Mouse (Mus musculus): Measurements from ENCODE around the gene Nifk.

Gene Nifk

GRCm38 (mm10) chr1:118321661-118322201 is at the start of gene Nifk:
Nifk (plus strand) TSS chr1:118321839.
- in situ Hi-C loops (cut with MboI; ENCODE audit: low pct_unique_long_range_greater_than_20kb in 1 of 2, low sequenced_read_pairs in 2 of 2, unreplicated experiment in 1 of 2), result no loop called here

DNA sequence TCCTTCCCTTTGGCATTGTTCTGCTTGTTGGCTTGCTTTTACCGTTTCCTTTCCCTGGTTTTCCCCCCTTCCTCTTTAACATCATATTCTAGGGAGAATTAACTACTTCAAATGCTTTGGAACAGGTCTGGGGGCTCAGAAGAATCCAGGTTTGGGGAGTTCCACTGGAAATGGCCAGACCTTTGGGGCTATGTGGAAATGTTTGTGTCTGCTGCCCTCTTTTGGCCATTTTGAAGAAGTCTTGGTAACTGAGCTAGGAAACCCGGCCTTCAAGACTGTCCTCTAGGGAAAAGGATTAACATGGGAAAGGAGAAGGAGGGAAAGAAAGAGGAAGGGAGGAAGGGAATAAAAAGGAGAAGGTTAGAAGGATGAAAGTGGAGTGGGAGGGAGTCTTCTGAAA is 46.5 kb upstream of the Nifk start:
- in situ Hi-C loops (cut with MboI; ENCODE audit: low pct_unique_long_range_greater_than_20kb in 1 of 2, low sequenced_read_pairs in 2 of 2, unreplicated experiment in 1 of 2), result no loop called here

DNA sequence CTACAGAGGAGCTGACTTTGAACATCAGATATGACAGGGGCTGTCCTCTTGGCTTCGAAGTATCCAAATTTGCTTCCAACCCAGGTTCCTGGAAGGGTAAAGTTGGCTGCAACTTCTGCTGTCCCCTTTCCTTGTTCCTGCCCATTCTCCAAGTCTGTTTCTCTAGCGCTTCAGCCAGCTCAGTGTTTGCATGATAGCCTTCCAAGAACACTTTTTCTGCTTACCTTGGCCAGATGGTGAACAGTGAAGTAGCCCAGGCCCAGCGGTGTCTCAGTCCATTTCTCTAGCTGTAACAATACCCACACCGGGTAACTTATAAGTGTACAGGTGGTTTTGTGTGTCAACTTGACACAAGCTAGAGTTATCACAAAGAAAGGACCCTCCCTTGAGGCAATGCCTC is 29.3 kb upstream of the Nifk start:
- in situ Hi-C loops (cut with MboI; ENCODE audit: low pct_unique_long_range_greater_than_20kb in 1 of 2, low sequenced_read_pairs in 2 of 2, unreplicated experiment in 1 of 2), result no loop called here

- in situ Hi-C loops (cut with MboI; ENCODE audit: low pct_unique_long_range_greater_than_20kb in 1 of 2, low sequenced_read_pairs in 2 of 2, unreplicated experiment in 1 of 2), result no loop called here
These were observed 27.4 kb upstream of the Nifk start for GRCm38 (mm10) chr1:118294192-118294591.

- in situ Hi-C loops (cut with MboI; ENCODE audit: low pct_unique_long_range_greater_than_20kb in 1 of 2, low sequenced_read_pairs in 2 of 2, unreplicated experiment in 1 of 2), result no loop called here
These were observed 26.8 kb upstream of the Nifk start for GRCm38 (mm10) chr1:118294826-118295225.

DNA sequence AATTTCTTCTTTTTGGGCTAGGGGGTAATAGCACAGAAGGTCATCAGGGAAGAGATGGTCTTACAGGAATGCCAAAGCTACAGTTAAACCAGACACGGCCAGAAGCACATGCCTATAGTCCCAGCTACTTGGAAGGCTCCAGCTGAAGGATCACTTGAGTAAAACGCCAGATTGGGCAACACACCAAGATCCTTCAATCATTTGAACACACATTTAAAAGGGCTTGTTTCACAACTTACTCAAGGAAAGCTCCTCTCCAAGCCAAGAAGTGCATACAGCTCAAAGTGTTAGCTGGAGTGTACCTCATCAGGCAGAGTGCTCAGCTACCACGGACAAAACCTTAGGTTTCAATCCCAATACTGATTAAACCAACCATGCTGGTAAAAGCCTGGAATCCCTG is 25.0 kb upstream of the Nifk start:
- in situ Hi-C loops (cut with MboI; ENCODE audit: low pct_unique_long_range_greater_than_20kb in 1 of 2, low sequenced_read_pairs in 2 of 2, unreplicated experiment in 1 of 2), result no loop called here

DNA sequence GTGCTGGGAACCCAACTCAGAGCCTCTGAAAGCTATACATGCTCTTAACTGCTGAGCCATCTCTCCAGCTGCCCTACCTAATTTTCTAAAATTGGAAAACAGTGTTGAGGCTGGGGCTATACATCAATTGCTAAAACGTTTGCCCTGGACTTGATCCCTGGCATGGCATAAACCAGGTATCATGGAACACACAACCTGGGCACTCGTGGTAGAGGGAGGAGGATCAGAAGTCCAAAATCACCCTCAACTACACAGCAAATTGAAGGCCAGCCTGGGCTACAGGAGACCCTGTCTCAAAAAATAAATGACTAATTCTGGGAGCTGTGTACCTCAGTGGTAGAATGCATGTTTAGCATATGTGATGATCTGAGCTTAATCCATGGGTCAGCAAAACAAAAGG is 23.9 kb upstream of the Nifk start:
- in situ Hi-C loops (cut with MboI; ENCODE audit: low pct_unique_long_range_greater_than_20kb in 1 of 2, low sequenced_read_pairs in 2 of 2, unreplicated experiment in 1 of 2), result no loop called here

GRCm38 (mm10) chr1:118310780-118311621 is 10.6 kb upstream of the Nifk start:
- in situ Hi-C loops (cut with MboI; ENCODE audit: low pct_unique_long_range_greater_than_20kb in 1 of 2, low sequenced_read_pairs in 2 of 2, unreplicated experiment in 1 of 2), result no loop called here

DNA sequence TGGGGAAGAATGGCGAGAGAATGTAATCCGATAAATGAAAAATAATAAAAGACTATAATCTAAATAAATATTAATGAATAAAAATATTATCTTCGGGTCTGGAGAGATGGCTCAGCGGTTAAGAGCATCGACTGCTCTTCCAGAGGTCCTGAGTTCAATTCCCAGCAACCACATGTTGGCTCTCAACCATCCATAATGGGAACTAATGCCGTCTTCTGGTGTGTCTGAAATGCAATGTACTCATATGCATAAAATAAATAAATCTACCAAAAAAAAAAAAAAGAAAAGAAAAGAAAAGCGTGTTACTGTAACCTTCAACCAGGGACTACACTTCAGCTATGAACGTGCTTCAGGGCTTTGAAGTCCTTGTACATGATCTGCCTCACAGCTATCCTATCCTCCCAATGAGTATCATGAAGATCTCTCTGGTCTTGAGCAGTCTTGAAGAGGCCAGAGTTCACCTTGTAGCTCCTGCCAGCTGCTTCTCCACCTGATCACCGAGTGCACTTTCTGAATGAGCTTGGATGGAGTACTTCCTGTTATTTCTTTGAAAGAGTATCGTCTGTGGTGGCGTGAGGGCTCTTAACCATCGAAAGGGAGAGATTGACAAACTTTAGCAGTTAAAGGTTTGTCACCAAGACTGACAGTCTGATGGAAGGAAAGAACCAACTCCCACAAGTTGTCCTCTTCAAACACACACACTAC is 9.9 kb upstream of the Nifk start, which contains the start of gene Tsn:
Gene Tsn (minus strand): TSS at position 118 of the 705 bp plus-strand sequence.
- in situ Hi-C loops (cut with MboI; ENCODE audit: low pct_unique_long_range_greater_than_20kb in 1 of 2, low sequenced_read_pairs in 2 of 2, unreplicated experiment in 1 of 2), result no loop called here

DNA sequence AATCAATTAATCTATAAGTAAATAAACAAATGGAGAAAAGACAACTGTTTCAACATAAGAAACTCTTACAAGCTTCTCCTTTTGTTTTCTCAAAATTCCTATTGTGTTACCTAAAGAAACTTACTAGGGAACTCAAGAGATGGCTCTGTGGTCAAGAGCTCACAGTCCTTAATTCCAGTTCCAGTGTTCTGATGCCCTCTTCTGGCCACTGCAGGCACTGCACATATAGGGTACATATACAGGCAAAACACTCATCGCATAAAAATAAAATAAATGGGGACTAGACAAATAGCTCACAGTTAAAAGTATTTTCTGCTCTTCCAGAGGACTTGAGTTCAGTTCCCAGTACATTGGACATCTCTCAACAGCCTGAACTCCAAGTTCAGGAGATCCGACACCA is 943 bp upstream of the Nifk start:
- in situ Hi-C loops (cut with MboI; ENCODE audit: low pct_unique_long_range_greater_than_20kb in 1 of 2, low sequenced_read_pairs in 2 of 2, unreplicated experiment in 1 of 2), result no loop called here

GRCm38 (mm10) chr1:118334749-118335713 is 13.4 kb downstream of the Nifk start:
- in situ Hi-C loops (cut with MboI; ENCODE audit: low pct_unique_long_range_greater_than_20kb in 1 of 2, low sequenced_read_pairs in 2 of 2, unreplicated experiment in 1 of 2), result loop anchor here in 1 of 2 experiments (25.0 kb wide), 1 partner anchor 427 kb away; no protein-coding TSS in a partner anchor

DNA sequence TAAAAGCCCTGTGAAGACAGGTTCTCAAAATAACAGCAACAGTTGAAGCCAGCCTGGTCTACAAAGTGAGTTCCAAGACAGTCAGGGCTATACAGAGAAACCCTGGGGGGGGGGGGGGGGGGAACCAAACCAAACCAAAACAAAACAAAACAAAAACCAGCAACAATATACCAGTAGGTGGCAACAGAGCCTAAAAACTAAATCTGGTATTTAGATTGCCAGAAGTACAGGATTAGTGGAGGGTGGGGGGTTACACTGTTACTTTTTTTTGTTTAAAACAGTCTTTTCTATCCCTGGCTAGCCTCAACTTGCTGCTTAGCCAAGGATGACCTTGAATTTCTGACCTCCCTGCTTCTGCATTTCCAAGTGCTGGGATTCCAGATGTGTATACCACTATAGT is 14.2 kb downstream of the Nifk start:
- in situ Hi-C loops (cut with MboI; ENCODE audit: low pct_unique_long_range_greater_than_20kb in 1 of 2, low sequenced_read_pairs in 2 of 2, unreplicated experiment in 1 of 2), result loop anchor here in 1 of 2 experiments (25.0 kb wide), 1 partner anchor 426 kb away; no protein-coding TSS in a partner anchor

- in situ Hi-C loops (cut with MboI; ENCODE audit: low pct_unique_long_range_greater_than_20kb in 1 of 2, low sequenced_read_pairs in 2 of 2, unreplicated experiment in 1 of 2), result loop anchor here in 1 of 2 experiments (25.0 kb wide), 1 partner anchor 424 kb away; no protein-coding TSS in a partner anchor
These were observed 16.3 kb downstream of the Nifk start for GRCm38 (mm10) chr1:118337921-118338320.

GRCm38 (mm10) chr1:118343649-118344435 is 22.2 kb downstream of the Nifk start:
- in situ Hi-C loops (cut with MboI; ENCODE audit: low pct_unique_long_range_greater_than_20kb in 1 of 2, low sequenced_read_pairs in 2 of 2, unreplicated experiment in 1 of 2), result loop anchor here in 1 of 2 experiments (25.0 kb wide), 1 partner anchor 418 kb away; no protein-coding TSS in a partner anchor

DNA sequence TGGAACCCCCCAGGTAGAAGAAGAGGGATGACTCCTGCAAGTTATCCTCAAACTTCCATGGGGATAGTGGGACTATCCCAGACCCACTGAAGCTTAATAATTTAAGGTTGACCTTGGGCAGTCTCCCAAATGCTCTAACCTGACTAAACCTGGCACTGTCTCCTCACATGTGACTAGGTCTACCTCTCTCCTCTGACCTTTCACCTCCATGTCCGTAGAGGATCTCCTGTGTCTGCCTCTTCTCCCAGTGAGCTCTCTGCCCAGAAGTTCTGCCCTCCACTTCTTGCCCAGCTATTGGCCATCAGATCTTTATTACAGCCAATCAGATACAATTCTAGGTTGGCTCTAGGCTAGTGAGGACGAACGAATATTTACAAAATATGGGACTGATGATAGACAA is 28.3 kb downstream of the Nifk start:
- in situ Hi-C loops (cut with MboI; ENCODE audit: low pct_unique_long_range_greater_than_20kb in 1 of 2, low sequenced_read_pairs in 2 of 2, unreplicated experiment in 1 of 2), result loop anchor here (25.0 kb wide), 2 partner anchors 387 to 412 kb away; no protein-coding TSS in a partner anchor

- in situ Hi-C loops (cut with MboI; ENCODE audit: low pct_unique_long_range_greater_than_20kb in 1 of 2, low sequenced_read_pairs in 2 of 2, unreplicated experiment in 1 of 2), result loop anchor here in 1 of 2 experiments (25.0 kb wide), 1 partner anchor 378 kb away; no protein-coding TSS in a partner anchor
These were observed 37.6 kb downstream of the Nifk start for GRCm38 (mm10) chr1:118359071-118359761.

DNA sequence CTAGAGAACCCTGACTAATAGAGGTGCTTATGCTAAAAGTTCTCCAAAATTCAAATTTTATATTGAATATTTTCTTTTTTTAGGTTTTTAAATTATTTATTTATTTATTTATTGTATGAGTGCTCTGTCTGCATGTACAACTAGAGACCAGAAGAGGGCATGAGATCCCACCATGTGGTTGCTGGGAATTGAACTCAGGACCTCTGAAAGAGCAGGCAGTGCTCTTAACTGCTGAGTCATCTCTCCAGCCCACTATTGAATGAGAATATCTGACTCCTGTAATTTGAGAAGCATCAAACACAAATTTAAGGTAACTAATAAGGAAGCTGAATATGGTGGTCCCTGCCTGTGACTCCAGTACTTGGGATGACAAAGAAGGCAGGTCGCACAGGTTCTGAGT is 46.3 kb downstream of the Nifk start:
- in situ Hi-C loops (cut with MboI; ENCODE audit: low pct_unique_long_range_greater_than_20kb in 1 of 2, low sequenced_read_pairs in 2 of 2, unreplicated experiment in 1 of 2), result loop anchor here (10.0 to 25.0 kb wide), 2 partner anchors 97 to 369 kb away; no protein-coding TSS in a partner anchor
